Mouse (Mus musculus): ENCODE results near the gene Fbxo9.

- TF ChIP-seq POLR2A (IDR thresholded peaks at IDR 0.05; ENCODE audit: control insufficient read depth, low read depth, low read length) (no peak), CTCF (IDR thresholded peaks at IDR 0.05; ENCODE audit: control insufficient read depth, insufficient read depth, insufficient replicate concordance, low read depth, low read length) (no peak)
Observed at GRCm38 (mm10) chr9:78113538-78113885, 4.6 kb upstream of the Fbxo9 start.

Data from testis, adult 2 months (tissue).